Mouse (Mus musculus) heart, embryonic 13.5 days (tissue): ENCODE measurements around the gene Rpl18. TPM values are rescaled to one million over a fixed set of nuclear protein-coding genes. Genes with fewer than 3 reads are reported as not detected.

ENCODE experiments used
- ATAC-seq: fragments of 200-750 bp; cut with Nextera tagmentation; 2 replicates; pipeline ENCODE4 v1.8.0; 2017; ENCODE audit warnings: moderate TSS enrichment; ENCODE audit not compliant: insufficient number of reproducible peaks, low FRiP score, low TSS enrichment; ENCODE audit errors: extremely low read depth
- H3K27ac ChIP-seq: fragments of 300-500 bp; sonication (generic); replicated peaks from 2 replicates; pipeline ENCODE4 v1.5.1; 2015; ENCODE audit warnings: moderate library complexity, mild to moderate bottlenecking, inconsistent platforms
- H3K27me3 ChIP-seq: fragments of 300-500 bp; sonication (generic); replicated peaks from 2 replicates; pipeline ENCODE4 v1.6.1; 2015; ENCODE audit warnings: mild to moderate bottlenecking, inconsistent platforms
- H3K36me3 ChIP-seq: fragments of 300-500 bp; sonication (generic); 2 replicates; pipeline ENCODE4 v1.6.1; 2015; ENCODE audit warnings: mild to moderate bottlenecking, inconsistent platforms
- H3K4me1 ChIP-seq: fragments of 300-500 bp; sonication (generic); 2 replicates; pipeline ENCODE4 v1.6.1; 2015; ENCODE audit warnings: inconsistent platforms
- H3K4me2 ChIP-seq: fragments of 300-500 bp; sonication (generic); 2 replicates; pipeline ENCODE4 v1.6.1; 2015; ENCODE audit warnings: inconsistent platforms, mild to moderate bottlenecking, moderate library complexity
- H3K4me3 ChIP-seq: fragments of 300-500 bp; sonication (generic); 2 replicates; pipeline ENCODE4 v1.5.1; 2015; ENCODE audit warnings: moderate library complexity, mild to moderate bottlenecking, inconsistent platforms
- H3K9ac ChIP-seq: fragments of 300-500 bp; sonication (generic); 2 replicates; pipeline ENCODE4 v1.6.1; 2015; ENCODE audit warnings: inconsistent platforms, mild to moderate bottlenecking, moderate library complexity
- H3K9me3 ChIP-seq: fragments of 300-500 bp; sonication (generic); 2 replicates; pipeline ENCODE4 v1.6.1; 2016; ENCODE audit warnings: inconsistent platforms
- WGBS: fragments of 180-500 bp; shearing (Covaris S2); methylation state at CpG from one replicate; pipeline ENCODE4 v1.1.7; 2015; ENCODE audit warnings: mixed read lengths; 5-methylcytosine and 5-hydroxymethylcytosine counted together
- polyA plus RNA-seq: library from polyadenylated mRNA; unstranded; fragments of >200 nt; fragmentation: Nextera tagmentation; extraction: Ambion mirVana; gene quantifications from 2 replicates; pipeline ENCODE4 v1.2.1, GENCODE M21; 2015

Gene Rpl18
- polyA plus RNA-seq, 1 experiment from 2014 or later = 630 TPM

GRCm38 (mm10) chr7:45765995-45766394 is 50.7 kb downstream of the Rpl18 start:
- Histone ChIP-seq H3K9ac (no peak overlapping the region), H3K36me3 (no peaks in the 10 kb centered on the region), H3K27ac (no peak overlapping the region), H3K4me1 (no peaks in the 10 kb centered on the region), H3K9me3 (no peaks in the 10 kb centered on the region), H3K27me3 (peaks cover 5% of the 10 kb centered on the region), H3K4me3 (no peak overlapping the region), H3K4me2 (no peak overlapping the region)
- 48% methylated on average over 8 of the region's 8 CpGs for WGBS
- no peak for ATAC-seq

GRCm38 (mm10) chr7:45766764-45767163 is 51.5 kb downstream of the Rpl18 start:
- Histone ChIP-seq H3K27ac (no peak overlapping the region), H3K4me1 (no peaks in the 10 kb centered on the region), H3K36me3 (no peaks in the 10 kb centered on the region), H3K27me3 (0 out of 2 replicates have a peak, but pooled peaks cover 5% of the 10 kb centered on the region), H3K4me3 (no peak overlapping the region), H3K9ac (no peak overlapping the region), H3K4me2 (no peak overlapping the region), H3K9me3 (no peaks in the 10 kb centered on the region)
- ATAC-seq = no peak
- 41% methylated on average over 8 of the region's 8 CpGs for WGBS

GRCm38 (mm10) chr7:45767500-45767899 is 52.2 kb downstream of the Rpl18 start:
- H3K27ac ChIP-seq = no peak overlapping the region
- H3K4me3 ChIP-seq = no peak overlapping the region
- H3K4me1 ChIP-seq = no peaks in the 10 kb centered on the region
- ATAC-seq = no peak
- H3K4me2 ChIP-seq = no peak overlapping the region
- 86% methylated on average over 6 of the region's 6 CpGs for WGBS
- H3K9me3 ChIP-seq = no peaks in the 10 kb centered on the region
- H3K9ac ChIP-seq = no peak overlapping the region
- no peaks in the 10 kb centered on the region for H3K36me3 ChIP-seq
- H3K27me3 ChIP-seq = peaks cover 7% of the 10 kb centered on the region

Other genes starting within 250 kb of the Rpl18 start
- 124 and 139 TPM in 2 replicates for gene Bax, start 248.6 kb upstream of the Rpl18 start, polyA plus RNA-seq
- 0.74 and 1.0 TPM in 2 replicates for gene Tulp2, start 233.6 kb upstream of the Rpl18 start, polyA plus RNA-seq
- not detected in 2 replicates for gene Gm45808, start 228.6 kb upstream of the Rpl18 start, polyA plus RNA-seq
- gene Dhdh, start 226.7 kb upstream of the Rpl18 start, polyA plus RNA-seq = 3.9 TPM in 2 replicates
- gene Nucb1, start 205.1 kb upstream of the Rpl18 start, polyA plus RNA-seq = 175 and 177 TPM in 2 replicates
- 38.5 and 49.6 TPM in 2 replicates for gene Ppp1r15a, start 189.2 kb upstream of the Rpl18 start, polyA plus RNA-seq
- 1.1 and 1.2 TPM in 2 replicates for gene Plekha4, start 189.1 kb upstream of the Rpl18 start, polyA plus RNA-seq
- gene Hsd17b14, start 160.6 kb upstream of the Rpl18 start, polyA plus RNA-seq = 0.43 and 0.52 TPM in 2 replicates
- gene Bcat2, start 145.3 kb upstream of the Rpl18 start, polyA plus RNA-seq = 65.4 and 66.3 TPM in 2 replicates
- gene Fgf21, start 100.0 kb upstream of the Rpl18 start, polyA plus RNA-seq = not detected in 2 replicates
- not detected in 2 replicates for gene Fut1, start 98.2 kb upstream of the Rpl18 start, polyA plus RNA-seq
- gene Izumo1, start 93.6 kb upstream of the Rpl18 start, polyA plus RNA-seq = 0.11 and 0.19 TPM in 2 replicates
- gene Rasip1, start 88.0 kb upstream of the Rpl18 start, polyA plus RNA-seq = 17.1 and 18.9 TPM in 2 replicates
- gene Mamstr, start 75.5 kb upstream of the Rpl18 start, polyA plus RNA-seq = 3.3 and 5.0 TPM in 2 replicates
- 0.86 and 1.1 TPM in 2 replicates for gene Fut2, start 49.1 kb upstream of the Rpl18 start, polyA plus RNA-seq
- gene Ntn5, start 31.4 kb upstream of the Rpl18 start, polyA plus RNA-seq = 0.11 TPM in 1 of 2 replicates, not detected in the other
- gene Sec1, start 21.1 kb upstream of the Rpl18 start, polyA plus RNA-seq = 0.29 and 0.47 TPM in 2 replicates
- 5.4 and 6.0 TPM in 2 replicates for gene Car11, start 15.6 kb upstream of the Rpl18 start, polyA plus RNA-seq
- gene Dbp, start 10.4 kb upstream of the Rpl18 start, polyA plus RNA-seq = 2.2 and 3.5 TPM in 2 replicates
- 16.7 and 17.5 TPM in 2 replicates for gene Sphk2, start 2.5 kb downstream of the Rpl18 start, polyA plus RNA-seq
- 0.20 and 0.31 TPM in 2 replicates for gene Fam83e, start 5.8 kb downstream of the Rpl18 start, polyA plus RNA-seq
- gene Spaca4, start 10.4 kb downstream of the Rpl18 start, polyA plus RNA-seq = not detected in 2 replicates
- 0.62 and 0.80 TPM in 2 replicates for gene Lmtk3, start 68.3 kb downstream of the Rpl18 start, polyA plus RNA-seq
- 0.24 and 0.38 TPM in 2 replicates for gene Sult2b1, start 69.2 kb downstream of the Rpl18 start, polyA plus RNA-seq
- 90.1 and 103 TPM in 2 replicates for gene Cyth2, start 99.1 kb downstream of the Rpl18 start, polyA plus RNA-seq
- 0.39 and 0.43 TPM in 2 replicates for gene Kcnj14, start 109.3 kb downstream of the Rpl18 start, polyA plus RNA-seq
- gene Grwd1, start 115.5 kb downstream of the Rpl18 start, polyA plus RNA-seq = 41.9 and 44.1 TPM in 2 replicates
- 56.4 and 58.7 TPM in 2 replicates for gene Kdelr1, start 157.3 kb downstream of the Rpl18 start, polyA plus RNA-seq
- gene Grin2d, start 162.9 kb downstream of the Rpl18 start, polyA plus RNA-seq = 0.13 and 0.23 TPM in 2 replicates
- 0.90 and 1.1 TPM in 2 replicates for gene Syngr4, start 181.3 kb downstream of the Rpl18 start, polyA plus RNA-seq
- gene Tmem143, start 181.5 kb downstream of the Rpl18 start, polyA plus RNA-seq = 5.8 and 6.8 TPM in 2 replicates
- 84.1 and 92.1 TPM in 2 replicates for gene Emp3, start 205.9 kb downstream of the Rpl18 start, polyA plus RNA-seq
- 2.7 and 3.4 TPM in 2 replicates for gene Ccdc114, start 208.6 kb downstream of the Rpl18 start, polyA plus RNA-seq